Mouse (Mus musculus): ENCODE data around the gene Gm11569. TPM values are rescaled to one million over a fixed set of nuclear protein-coding genes. Genes with fewer than 3 reads are reported as not detected.
"Not testable (repeated sequence)": the region's sequence is repeated elsewhere in the genome, so short reads cannot be mapped to it uniquely, and the experiment has no call there.

Gene Gm11569
- polyA plus RNA-seq (2014; fragmentation: Nextera tagmentation; extraction: Ambion mirVana): not detected in 2 replicates

DNA sequence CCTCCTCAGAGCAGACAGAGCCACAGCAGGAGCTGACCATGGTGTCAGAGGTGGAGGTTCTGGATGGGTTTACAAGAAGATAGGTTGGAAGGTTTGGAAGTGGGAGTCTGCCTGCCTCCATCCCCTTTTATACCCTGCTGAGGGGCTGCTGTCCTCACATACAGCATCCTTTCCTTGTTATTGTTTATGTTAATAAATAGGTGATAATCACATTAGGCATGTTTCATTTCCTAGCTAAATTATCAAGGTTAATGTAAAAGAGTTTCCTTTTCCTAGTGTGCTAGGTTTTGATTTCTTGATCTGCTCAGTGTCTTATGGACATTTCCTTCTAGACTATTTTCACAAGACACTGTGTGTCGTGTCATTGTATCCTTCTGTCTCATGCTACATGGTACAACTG, at the start of gene Gm11569:
Gene Gm11569, minus strand, starts transcription at position 101 of the 400 bp plus-strand sequence.
- H3K9me3 ChIP-seq (replicated peaks; ENCODE audit: control insufficient read depth, low read length); H3K4me1 ChIP-seq (ENCODE audit: control insufficient read depth, insufficient read depth, low read length); H3K4me3 ChIP-seq (ENCODE audit: low read depth, low read length); H3K36me3 ChIP-seq (ENCODE audit: control insufficient read depth, insufficient read depth, low read length); H3K27me3 ChIP-seq (ENCODE audit: control insufficient read depth, insufficient read depth, low read length); H3K9ac ChIP-seq (ENCODE audit: low read depth, low read length); ATAC-seq (replicated peaks; ENCODE audit: insufficient number of reproducible peaks, low FRiP score, low TSS enrichment); H3K27ac ChIP-seq (ENCODE audit: low read depth, low read length); H3K4me2 ChIP-seq: not testable (repeated sequence)
- no CpG with 5 or more reads among the region's 1 CpGs for WGBS (ENCODE audit: insufficient replicate concordance)

DNA sequence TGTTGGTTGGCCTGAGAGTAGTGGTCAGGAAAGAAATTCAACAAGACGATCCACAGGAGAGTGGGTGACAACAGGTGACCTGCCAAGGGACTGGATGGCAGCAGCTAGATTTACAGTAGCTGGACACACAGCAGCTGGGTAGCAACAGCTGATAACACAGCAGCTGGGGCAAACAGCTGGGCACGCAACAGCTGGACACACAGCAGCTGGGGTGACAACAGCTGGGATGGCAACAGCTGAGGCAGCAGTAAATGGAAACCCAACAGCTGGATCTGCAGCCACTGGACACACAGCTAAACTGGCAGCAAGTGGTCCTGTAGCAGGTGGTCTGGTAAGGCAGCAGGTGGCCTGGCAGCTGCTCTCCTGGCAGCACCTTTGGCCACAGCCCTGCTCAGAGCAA, 48.0 kb upstream of the Gm11569 start:
- H3K4me1 ChIP-seq (ENCODE audit: control insufficient read depth, insufficient read depth, low read length): no peaks in the 10 kb centered on the region
- no peak for ATAC-seq (replicated peaks; ENCODE audit: insufficient number of reproducible peaks, low FRiP score, low TSS enrichment)
- no peak overlapping the region for H3K9ac ChIP-seq (ENCODE audit: low read depth, low read length)
- WGBS (ENCODE audit: insufficient replicate concordance): 80% methylated on average over 2 of the region's 2 CpGs
- no peaks in the 10 kb centered on the region for H3K9me3 ChIP-seq (replicated peaks; ENCODE audit: control insufficient read depth, low read length)
- no peaks in the 10 kb centered on the region for H3K36me3 ChIP-seq (ENCODE audit: control insufficient read depth, insufficient read depth, low read length)
- no peak overlapping the region for H3K27ac ChIP-seq (ENCODE audit: low read depth, low read length)
- no peak overlapping the region for H3K4me2 ChIP-seq
- H3K4me3 ChIP-seq (ENCODE audit: low read depth, low read length): no peak overlapping the region
- H3K27me3 ChIP-seq (ENCODE audit: control insufficient read depth, insufficient read depth, low read length): no peaks in the 10 kb centered on the region

DNA sequence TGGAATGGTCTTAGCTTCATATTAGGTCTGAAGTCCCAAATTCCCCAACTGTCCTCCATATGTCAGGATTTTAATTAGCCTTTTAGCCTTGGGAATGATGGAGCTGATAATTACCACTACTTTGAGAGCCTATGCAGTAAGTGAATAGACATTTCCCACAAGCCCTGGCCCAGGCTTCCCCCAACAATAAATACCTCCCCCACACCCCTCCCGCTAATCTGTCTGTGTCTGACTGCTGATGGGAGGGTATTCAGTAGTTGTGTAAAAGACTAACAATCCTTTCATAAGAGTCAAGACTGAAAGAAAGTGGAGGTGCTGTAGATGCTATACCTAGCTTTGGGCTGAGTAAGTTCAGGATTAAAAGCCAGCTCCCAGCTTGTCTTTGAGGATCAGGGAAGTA, 43.5 kb upstream of the Gm11569 start:
- Histone ChIP-seq H3K9ac (ENCODE audit: low read depth, low read length) (no peak overlapping the region), H3K36me3 (ENCODE audit: control insufficient read depth, insufficient read depth, low read length) (no peaks in the 10 kb centered on the region), H3K4me3 (ENCODE audit: low read depth, low read length) (no peak overlapping the region), H3K27ac (ENCODE audit: low read depth, low read length) (no peak overlapping the region), H3K4me2 (no peak overlapping the region), H3K4me1 (ENCODE audit: control insufficient read depth, insufficient read depth, low read length) (no peaks in the 10 kb centered on the region), H3K9me3 (replicated peaks; ENCODE audit: control insufficient read depth, low read length) (no peaks in the 10 kb centered on the region), H3K27me3 (ENCODE audit: control insufficient read depth, insufficient read depth, low read length) (no peaks in the 10 kb centered on the region)
- WGBS (ENCODE audit: insufficient replicate concordance): 67% methylated on average over 1 of the region's 1 CpGs
- ATAC-seq (replicated peaks; ENCODE audit: insufficient number of reproducible peaks, low FRiP score, low TSS enrichment): no peak

DNA sequence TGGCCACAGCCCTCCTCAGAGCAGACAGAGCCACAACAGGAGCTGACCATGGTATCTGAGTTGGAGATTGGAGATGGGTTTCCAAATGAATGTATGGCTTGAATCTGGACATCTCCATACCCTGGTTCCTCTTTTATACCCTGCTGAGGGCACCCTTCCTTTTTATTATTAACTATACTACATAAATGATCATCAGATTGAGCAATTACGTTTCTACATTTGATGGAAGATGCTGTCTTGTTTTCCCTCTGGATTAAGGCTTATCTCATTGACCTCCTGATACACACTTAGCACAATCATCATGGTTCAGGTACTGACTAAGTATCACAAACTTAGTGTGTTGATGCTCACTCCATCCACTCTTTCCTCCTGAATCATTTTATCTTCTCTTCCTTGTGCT, 39.2 kb upstream of the Gm11569 start, which contains the start of gene 2300003K06Rik:
Gene 2300003K06Rik, minus strand, starts transcription at position 101 of the 400 bp plus-strand sequence.
- Histone ChIP-seq H3K27me3 (ENCODE audit: control insufficient read depth, insufficient read depth, low read length) (no peaks in the 10 kb centered on the region), H3K9ac (ENCODE audit: low read depth, low read length) (no peak within 1 kb of the TSS), H3K4me1 (ENCODE audit: control insufficient read depth, insufficient read depth, low read length) (no peaks in the 10 kb centered on the region), H3K9me3 (replicated peaks; ENCODE audit: control insufficient read depth, low read length) (no peaks in the 10 kb centered on the region), H3K4me3 (ENCODE audit: low read depth, low read length) (no peak within 1 kb of the TSS), H3K36me3 (ENCODE audit: control insufficient read depth, insufficient read depth, low read length) (no peaks in the 10 kb centered on the region), H3K4me2 (no peak within 1 kb of the TSS), H3K27ac (ENCODE audit: low read depth, low read length) (no peak within 1 kb of the TSS)
- no peak for ATAC-seq (replicated peaks; ENCODE audit: insufficient number of reproducible peaks, low FRiP score, low TSS enrichment)
- WGBS (ENCODE audit: insufficient replicate concordance): 71% methylated on average over 1 of the region's 1 CpGs

DNA sequence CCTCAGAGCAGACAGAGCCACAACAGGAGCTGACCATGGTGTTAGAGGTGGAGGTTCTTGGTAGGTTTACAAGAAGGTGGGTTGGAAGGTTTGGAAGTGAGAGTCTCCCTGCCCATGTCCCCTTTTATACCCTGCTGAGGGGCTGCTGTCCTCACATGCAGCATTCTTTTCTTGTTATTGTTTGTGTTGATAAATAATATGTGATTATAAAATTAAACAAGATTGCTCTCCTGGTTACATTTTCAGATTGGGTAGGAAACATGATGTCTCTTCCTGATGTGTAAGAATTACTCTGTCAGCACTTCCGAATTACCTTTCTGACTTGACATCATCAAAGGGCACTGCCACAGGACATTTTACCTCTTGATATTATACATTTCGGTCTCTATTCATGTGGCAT, 16.8 kb upstream of the Gm11569 start, which contains the start of gene Gm11564:
Gene Gm11564, minus strand, starts transcription at position 101 of the 400 bp plus-strand sequence.
- H3K9ac ChIP-seq (ENCODE audit: low read depth, low read length); H3K9me3 ChIP-seq (replicated peaks; ENCODE audit: control insufficient read depth, low read length); ATAC-seq (replicated peaks; ENCODE audit: insufficient number of reproducible peaks, low FRiP score, low TSS enrichment); H3K27me3 ChIP-seq (ENCODE audit: control insufficient read depth, insufficient read depth, low read length); H3K4me1 ChIP-seq (ENCODE audit: control insufficient read depth, insufficient read depth, low read length); H3K27ac ChIP-seq (ENCODE audit: low read depth, low read length); H3K4me3 ChIP-seq (ENCODE audit: low read depth, low read length); H3K36me3 ChIP-seq (ENCODE audit: control insufficient read depth, insufficient read depth, low read length); H3K4me2 ChIP-seq: not testable (repeated sequence)
- WGBS (ENCODE audit: insufficient replicate concordance): 81% methylated on average over 2 of the region's 2 CpGs

DNA sequence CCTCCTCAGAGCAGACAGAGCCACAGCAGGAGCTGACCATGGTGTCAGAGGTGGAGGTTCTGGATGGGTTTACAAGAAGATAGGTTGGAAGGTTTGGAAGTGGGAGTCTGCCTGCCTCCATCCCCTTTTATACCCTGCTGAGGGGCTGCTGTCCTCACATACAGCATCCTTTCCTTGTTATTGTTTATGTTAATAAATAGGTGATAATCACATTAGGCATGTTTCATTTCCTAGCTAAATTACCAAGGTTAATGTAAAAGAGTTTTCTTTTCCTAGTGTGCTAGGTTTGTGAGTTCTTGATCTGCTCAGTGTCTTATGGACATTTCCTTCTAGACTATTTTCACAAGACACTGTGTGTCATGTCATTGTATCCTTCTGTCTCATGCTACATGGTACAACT, 11.1 kb upstream of the Gm11569 start, which contains the start of gene Krtap4-13:
Gene Krtap4-13, minus strand, starts transcription at position 101 of the 400 bp plus-strand sequence.
- not testable (repeated sequence) for H3K9ac ChIP-seq (ENCODE audit: low read depth, low read length); H3K9me3 ChIP-seq (replicated peaks; ENCODE audit: control insufficient read depth, low read length); H3K4me2 ChIP-seq; H3K27ac ChIP-seq (ENCODE audit: low read depth, low read length); H3K27me3 ChIP-seq (ENCODE audit: control insufficient read depth, insufficient read depth, low read length); H3K4me3 ChIP-seq (ENCODE audit: low read depth, low read length); H3K36me3 ChIP-seq (ENCODE audit: control insufficient read depth, insufficient read depth, low read length); ATAC-seq (replicated peaks; ENCODE audit: insufficient number of reproducible peaks, low FRiP score, low TSS enrichment); H3K4me1 ChIP-seq (ENCODE audit: control insufficient read depth, insufficient read depth, low read length)

DNA sequence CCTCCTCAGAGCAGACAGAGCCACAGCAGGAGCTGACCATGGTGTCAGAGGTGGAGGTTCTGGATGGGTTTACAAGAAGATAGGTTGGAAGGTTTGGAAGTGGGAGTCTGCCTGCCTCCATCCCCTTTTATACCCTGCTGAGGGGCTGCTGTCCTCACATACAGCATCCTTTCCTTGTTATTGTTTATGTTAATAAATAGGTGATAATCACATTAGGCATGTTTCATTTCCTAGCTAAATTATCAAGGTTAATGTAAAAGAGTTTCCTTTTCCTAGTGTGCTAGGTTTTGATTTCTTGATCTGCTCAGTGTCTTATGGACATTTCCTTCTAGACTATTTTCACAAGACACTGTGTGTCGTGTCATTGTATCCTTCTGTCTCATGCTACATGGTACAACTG, 5.6 kb upstream of the Gm11569 start, which contains the start of gene Gm11554:
Gene Gm11554, minus strand, starts transcription at position 101 of the 400 bp plus-strand sequence.
- H3K9ac ChIP-seq (ENCODE audit: low read depth, low read length); H3K4me3 ChIP-seq (ENCODE audit: low read depth, low read length); ATAC-seq (replicated peaks; ENCODE audit: insufficient number of reproducible peaks, low FRiP score, low TSS enrichment); H3K4me1 ChIP-seq (ENCODE audit: control insufficient read depth, insufficient read depth, low read length); H3K27me3 ChIP-seq (ENCODE audit: control insufficient read depth, insufficient read depth, low read length); H3K36me3 ChIP-seq (ENCODE audit: control insufficient read depth, insufficient read depth, low read length); H3K9me3 ChIP-seq (replicated peaks; ENCODE audit: control insufficient read depth, low read length); H3K4me2 ChIP-seq; H3K27ac ChIP-seq (ENCODE audit: low read depth, low read length): not testable (repeated sequence)
- no CpG with 5 or more reads among the region's 1 CpGs for WGBS (ENCODE audit: insufficient replicate concordance)

DNA sequence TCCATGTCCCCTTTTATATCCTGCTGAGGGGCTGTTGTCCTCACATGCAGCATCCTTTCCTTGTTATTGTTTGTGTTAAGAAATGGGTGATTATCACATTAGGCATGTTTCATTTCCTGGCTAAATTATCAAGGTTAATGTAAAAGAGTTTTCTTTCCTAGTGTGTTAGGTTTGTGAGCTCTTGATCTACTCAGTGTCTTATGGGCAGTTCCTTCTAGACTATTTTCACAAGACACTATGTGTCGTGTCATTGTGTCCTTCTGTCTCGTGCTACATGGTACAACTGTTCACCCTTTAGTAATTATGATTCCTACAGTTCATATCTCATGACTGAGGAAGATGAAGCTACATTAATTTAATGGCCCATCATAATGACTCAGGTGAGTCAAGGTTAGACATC, 5.4 kb downstream of the Gm11569 start, which contains the start of gene Gm11596:
Gene Gm11596, minus strand, starts transcription at position 101 of the 400 bp plus-strand sequence.
- Histone ChIP-seq H3K27ac (ENCODE audit: low read depth, low read length) (no peak within 1 kb of the TSS), H3K4me1 (ENCODE audit: control insufficient read depth, insufficient read depth, low read length) (no peaks in the 10 kb centered on the region), H3K27me3 (ENCODE audit: control insufficient read depth, insufficient read depth, low read length) (no peaks in the 10 kb centered on the region), H3K4me2 (no peak within 1 kb of the TSS), H3K36me3 (ENCODE audit: control insufficient read depth, insufficient read depth, low read length) (no peaks in the 10 kb centered on the region), H3K9me3 (replicated peaks; ENCODE audit: control insufficient read depth, low read length) (no peaks in the 10 kb centered on the region), H3K4me3 (ENCODE audit: low read depth, low read length) (no peak within 1 kb of the TSS), H3K9ac (ENCODE audit: low read depth, low read length) (no peak within 1 kb of the TSS)
- no peak for ATAC-seq (replicated peaks; ENCODE audit: insufficient number of reproducible peaks, low FRiP score, low TSS enrichment)
- WGBS (ENCODE audit: insufficient replicate concordance): 72% methylated on average over 2 of the region's 2 CpGs

DNA sequence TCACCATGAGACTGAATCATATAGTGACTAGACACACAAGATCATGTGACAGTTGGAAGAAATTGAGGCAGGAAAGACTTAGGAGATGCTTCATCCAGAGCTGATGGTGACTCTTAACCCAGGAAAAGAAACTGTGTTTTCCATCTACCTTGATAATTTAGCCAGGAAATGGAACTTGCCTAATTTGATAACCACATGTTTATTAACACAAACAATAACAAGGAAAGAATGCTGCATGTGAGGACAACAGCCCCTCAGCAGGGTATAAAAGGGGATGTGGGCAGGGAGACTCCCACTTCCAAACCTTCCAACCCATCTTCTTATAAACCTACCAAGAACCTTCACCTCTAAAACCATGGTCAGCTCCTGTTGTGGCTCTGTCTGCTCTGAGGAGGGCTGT, 13.8 kb downstream of the Gm11569 start, which contains the start of gene Krtap4-9:
Gene Krtap4-9, plus strand, starts transcription at position 301 of the 400 bp plus-strand sequence.
- H3K9ac ChIP-seq (ENCODE audit: low read depth, low read length); H3K27me3 ChIP-seq (ENCODE audit: control insufficient read depth, insufficient read depth, low read length); H3K4me3 ChIP-seq (ENCODE audit: low read depth, low read length); H3K9me3 ChIP-seq (replicated peaks; ENCODE audit: control insufficient read depth, low read length); H3K4me2 ChIP-seq; ATAC-seq (replicated peaks; ENCODE audit: insufficient number of reproducible peaks, low FRiP score, low TSS enrichment); H3K4me1 ChIP-seq (ENCODE audit: control insufficient read depth, insufficient read depth, low read length); H3K36me3 ChIP-seq (ENCODE audit: control insufficient read depth, insufficient read depth, low read length); H3K27ac ChIP-seq (ENCODE audit: low read depth, low read length): not testable (repeated sequence)

Measured in heart, embryonic 11.5 days (tissue).